ENCODE assay signal across 8 mouse cellular contexts in genomic region chr12:80114892-80115141, GRCm38 (mm10). TPM values are rescaled to one million over a fixed set of nuclear protein-coding genes. Genes with fewer than 3 reads are reported as not detected.
DNase-seq lines count a peak whose midpoint lies in the region; ATAC-seq and TF ChIP-seq lines count a peak whose summit lies in the region.

No protein-coding gene starts in this region.

- H3K36me3 ChIP-seq in thymus, adult 2 months (ENCODE audit: control insufficient read depth, insufficient read depth, low read length) = peaks cover 10% of the 10 kb centered on the region
- H3K36me3 ChIP-seq in limb, embryonic 13.5 days = peaks cover 16% of the 10 kb centered on the region

- H3K4me1 ChIP-seq in thymus, adult 2 months (replicated peaks; ENCODE audit: control insufficient read depth, insufficient read depth, low read length) = peaks cover 25% of the 10 kb centered on the region
- H3K4me1 ChIP-seq in limb, embryonic 13.5 days = peaks cover 29% of the 10 kb centered on the region
- peaks cover 13% of the 10 kb centered on the region for H3K4me1 ChIP-seq in olfactory bulb, adult 2 months (ENCODE audit: control insufficient read depth, insufficient read depth, low read length)

- H3K27ac ChIP-seq in thymus, adult 2 months (ENCODE audit: control insufficient read depth, insufficient read depth, low read length) = peak overlapping the region; percentile 100
- H3K27ac ChIP-seq in limb, embryonic 13.5 days = peak overlapping the region; percentile 99
- H3K27ac ChIP-seq in olfactory bulb, adult 2 months (ENCODE audit: insufficient read depth, low read depth, low read length) = peak overlapping the region; percentile 83

- no peaks in the 10 kb centered on the region for H3K27me3 ChIP-seq in thymus, adult 2 months (ENCODE audit: control insufficient read depth, insufficient read depth, low read length)
- no peaks in the 10 kb centered on the region for H3K27me3 ChIP-seq in limb, embryonic 13.5 days

- WGBS in thymus, adult 2 months = under 1% methylated on average over 8 of the region's 8 CpGs
- under 1% methylated on average over 8 of the region's 8 CpGs for WGBS in limb, embryonic 13.5 days
- 1% methylated on average over 8 of the region's 8 CpGs for WGBS in olfactory bulb, adult 2 months

- no peak for TF ChIP-seq POLR2A in thymus, adult 2 months (IDR thresholded peaks at IDR 0.05; ENCODE audit: control insufficient read depth, extremely low read depth, insufficient read depth, low read length, poor library complexity)
- no peak for TF ChIP-seq POLR2A in olfactory bulb, adult 2 months (IDR thresholded peaks at IDR 0.05; ENCODE audit: insufficient read depth, low read depth, low read length)

- peak; percentile 31 for ATAC-seq in limb, embryonic 13.5 days (ENCODE audit: low FRiP score, low read depth)

- peak overlapping the region; percentile 89 for H3K4me3 ChIP-seq in thymus, adult 2 months (ENCODE audit: control insufficient read depth, insufficient read depth, low read length)
- peak overlapping the region; percentile 91 for H3K4me3 ChIP-seq in limb, embryonic 13.5 days
- peak overlapping the region; percentile 81 for H3K4me3 ChIP-seq in olfactory bulb, adult 2 months (ENCODE audit: insufficient read depth, low read depth, low read length)

- no peak for TF ChIP-seq CTCF in thymus, adult 2 months (IDR thresholded peaks at IDR 0.05; ENCODE audit: borderline replicate concordance, control insufficient read depth, extremely low read depth, insufficient read depth, low read length, poor library complexity)
- no peak for TF ChIP-seq CTCF in olfactory bulb, adult 2 months (IDR thresholded peaks at IDR 0.05; ENCODE audit: insufficient read depth, low read depth, low read length)

- DNase-seq in cerebellum, adult 8-10 months = peak; percentile 57
- DNase-seq in cerebellum, postnatal 4 days (ENCODE audit: low spot score in 2 of 2) = no peak
- DNase-seq in thymus, adult 2 months = no peak
- DNase-seq in thymus, postnatal 14 days = no peak
- DNase-seq in cerebellum, postnatal 36 days = no peak
- no peak for DNase-seq in adrenal gland, postnatal 25 days

- peak overlapping the region; percentile 85 for H3K4me2 ChIP-seq in limb, embryonic 13.5 days (replicated peaks)

- no peaks in the 10 kb centered on the region for H3K9me3 ChIP-seq in limb, embryonic 13.5 days

- peak overlapping the region; percentile 89 for H3K9ac ChIP-seq in limb, embryonic 13.5 days

RNA-seq across cellular contexts. Expression of gene Zfp36l1, which starts 2.0 kb away (rescaled TPM):
- 253 and 297 TPM in 2 replicates for polyA plus RNA-seq in thymus, adult 2 months (2012; rRNA removed)
- 134 and 146 TPM in 2 replicates for polyA plus RNA-seq in limb, embryonic 13.5 days (2015; fragmentation: Nextera tagmentation; extraction: Ambion mirVana)
- polyA plus RNA-seq in olfactory bulb, adult 2 months (2012; ENCODE audit: insufficient read depth, insufficient read length, low replicate concordance, missing spikeins) = not detected in 2 replicates
- 225 TPM in 2 replicates for total RNA-seq in adrenal gland, postnatal 25 days (2021)
